In genomic region chrX:12530406-12531311, GRCm38 (mm10) we compare ENCODE assay signal across 23 mouse cellular contexts. TPM values are rescaled to one million over a fixed set of nuclear protein-coding genes. Genes with fewer than 3 reads are reported as not detected.
DNase-seq lines count a peak whose midpoint lies in the region; ATAC-seq and TF ChIP-seq lines count a peak whose summit lies in the region.
"Had no signal": no experiment of that assay in that cellular context is flagged by ENCODE, and none has a peak within 500 bp of the region (broad histone marks: within the 10 kb centered on the region; RNA-seq: fewer than 3 reads in every experiment).

No protein-coding gene starts in this region.

- H3K9me3 ChIP-seq in ES-Bruce4 (replicated peaks; ENCODE audit: control insufficient read depth, insufficient read depth, low read length, poor library complexity, severe bottlenecking): no peaks in the 10 kb centered on the region
- H3K9me3 ChIP-seq: embryonic facial prominence, embryonic 15.5 days; forebrain, embryonic 12.5 days; heart, embryonic 13.5 days; hindbrain, embryonic 13.5 days had no signal

- peak; percentile 1 for DNase-seq in Muller cell, postnatal 12 days (ENCODE audit: inconsistent ontology term)
- no peak for DNase-seq in liver
- DNase-seq in lung, postnatal 14 days: no peak
- DNase-seq in right cerebral cortex, adult 18-20 months: no peak
- DNase-seq in heart, postnatal 10 days: no peak
- DNase-seq: adrenal gland, adult 2 months; adrenal gland, postnatal 25 days; cerebellum, adult 2 months; cerebellum, postnatal 10 days; embryo, embryonic 11 days; forebrain, postnatal 0 days; gastrocnemius, postnatal 14 days; heart, postnatal 4 days; kidney, adult 11 months had no signal

- ATAC-seq in common myeloid progenitor, adult 5-6 weeks (replicated peaks; ENCODE audit: low read depth, poor library complexity, severe bottlenecking): peak; percentile 77
- peak; percentile 57 for ATAC-seq in megakaryocyte progenitor cell, adult 5-6 weeks (replicated peaks; ENCODE audit: poor library complexity)
- ATAC-seq: forebrain, postnatal 0 days; hindbrain, postnatal 0 days had no signal

- intact Hi-C loops in heart, postnatal 10 days (cut with DNase I): no loop called here

- no peak for TF ChIP-seq EP300 in ES-Bruce4 (IDR thresholded peaks at IDR 0.05; ENCODE audit: insufficient read depth, low read depth, low read length)

- peaks cover 3% of the 10 kb centered on the region for H3K4me1 ChIP-seq in ES-Bruce4 (ENCODE audit: control insufficient read depth, insufficient read depth, low read length)
- H3K4me1 ChIP-seq: embryonic facial prominence, embryonic 15.5 days; forebrain, embryonic 12.5 days; heart, embryonic 13.5 days; hindbrain, embryonic 13.5 days had no signal

- 0 out of 2 replicates have a peak overlapping the region, but pooled peaks have one; percentile 8 for H3K27ac ChIP-seq in ES-Bruce4 (ENCODE audit: insufficient read depth, low read length)
- H3K27ac ChIP-seq: embryonic facial prominence, embryonic 15.5 days; forebrain, embryonic 12.5 days; heart, embryonic 13.5 days; hindbrain, embryonic 13.5 days; hindbrain, postnatal 0 days had no signal

- H3K4me3 ChIP-seq in ES-Bruce4 (ENCODE audit: low read depth, low read length): no peak overlapping the region
- H3K4me3 ChIP-seq: embryonic facial prominence, embryonic 15.5 days; forebrain, embryonic 12.5 days; heart, embryonic 13.5 days; hindbrain, embryonic 13.5 days had no signal

- no peaks in the 10 kb centered on the region for H3K36me3 ChIP-seq in ES-Bruce4 (ENCODE audit: control insufficient read depth, insufficient read depth, low read length, poor library complexity, severe bottlenecking)
- H3K36me3 ChIP-seq: embryonic facial prominence, embryonic 15.5 days; forebrain, embryonic 12.5 days; heart, embryonic 13.5 days; hindbrain, embryonic 13.5 days had no signal

- H3K27me3 ChIP-seq in ES-Bruce4 (ENCODE audit: control insufficient read depth, insufficient read depth, low read length, poor library complexity, severe bottlenecking): no peaks in the 10 kb centered on the region
- H3K27me3 ChIP-seq: CH12.LX; embryonic facial prominence, embryonic 15.5 days; forebrain, embryonic 12.5 days; heart, embryonic 13.5 days; hindbrain, embryonic 13.5 days had no signal

- no peak overlapping the region for H3K9ac ChIP-seq in ES-Bruce4 (ENCODE audit: low read depth, poor library complexity, severe bottlenecking)
- H3K9ac ChIP-seq: embryonic facial prominence, embryonic 15.5 days; forebrain, embryonic 12.5 days; forebrain, postnatal 0 days; heart, embryonic 13.5 days; hindbrain, embryonic 13.5 days had no signal

- TF ChIP-seq CTCF in ES-Bruce4 (IDR thresholded peaks at IDR 0.05; ENCODE audit: low read depth, low read length): no peak

- TF ChIP-seq POLR2A in ES-Bruce4 (IDR thresholded peaks at IDR 0.05; ENCODE audit: insufficient read depth, low read length): no peak

RNA-seq across cellular contexts. Expression of gene Atp6ap2, which starts 56.9 kb away (rescaled TPM):
- polyA plus RNA-seq in ES-Bruce4 (2011; ENCODE audit: insufficient read depth, insufficient read length, low read depth, missing spikeins): 52.9 and 55.4 TPM in 2 replicates
- total RNA-seq in common myeloid progenitor, adult 5-6 weeks (2017): 68.8 and 72.1 TPM in 2 replicates
- 218 and 255 TPM in 2 replicates for total RNA-seq in megakaryocyte progenitor cell, adult 5-6 weeks (2015)
- 166 and 171 TPM in 2 replicates for total RNA-seq in megakaryocyte progenitor cell, adult 5-6 weeks (2017)
- 10 to 100 TPM; 28.5 to 28.8 TPM for total RNA-seq in heart, postnatal 10 days (2021)
